Mouse (Mus musculus) lung, postnatal 0 days (tissue): ENCODE measurements around the gene Exosc2.

Source experiments
- CTCF ChIP-seq: IDR thresholded peaks from 2 replicates; pipeline ENCODE4 v1.5.1; 2016; ENCODE audit warnings: antibody characterized with exemption, mild to moderate bottlenecking
- EP300 ChIP-seq: IDR thresholded peaks from 2 replicates; pipeline ENCODE4 v1.6.1; 2016; ENCODE audit warnings: antibody characterized with exemption, mild to moderate bottlenecking, control low read depth

DNA sequence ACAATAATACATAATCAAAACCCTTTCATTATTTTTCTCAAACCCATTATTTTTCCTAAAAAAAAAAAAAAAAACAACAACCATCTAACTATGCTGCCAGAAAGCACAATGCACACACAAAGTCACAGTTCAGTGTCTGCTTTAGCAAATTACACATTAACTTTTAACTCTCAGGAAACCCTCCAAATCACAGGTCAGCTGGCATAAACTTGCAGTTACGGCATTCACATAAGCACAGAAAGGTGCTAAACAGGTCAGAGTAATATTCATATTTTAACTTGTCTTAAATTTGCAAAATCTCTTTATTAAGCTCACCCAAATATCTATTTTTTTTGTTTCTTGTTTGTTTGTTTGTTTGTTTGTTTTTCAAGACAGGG is 6.7 kb upstream of the Exosc2 start:
- no peak for TF ChIP-seq CTCF
- no peak for TF ChIP-seq EP300
